Mouse (Mus musculus) gastrocnemius, postnatal 10 days (tissue): Measurements from ENCODE around the gene Thegl. TPM values are rescaled to one million over a fixed set of nuclear protein-coding genes. Genes with fewer than 3 reads are reported as not detected.

Experiments
- DNase-seq: peaks from one replicate; pipeline ENCODE4 v3.0.0; 2021; ENCODE audit warnings: mixed read lengths
- total RNA-seq, 2 experiments: library from RNA; stranded (reverse); gene quantifications; 2 replicates each; pipeline ENCODE4 v1.2.3; 2021

The Thegl gene
- total RNA-seq, 2 experiments from 2014 or later, result not detected

GRCm38 (mm10) chr5:77052616-77053015 is 36.8 kb downstream of the Thegl start:
- no peak for DNase-seq

DNA sequence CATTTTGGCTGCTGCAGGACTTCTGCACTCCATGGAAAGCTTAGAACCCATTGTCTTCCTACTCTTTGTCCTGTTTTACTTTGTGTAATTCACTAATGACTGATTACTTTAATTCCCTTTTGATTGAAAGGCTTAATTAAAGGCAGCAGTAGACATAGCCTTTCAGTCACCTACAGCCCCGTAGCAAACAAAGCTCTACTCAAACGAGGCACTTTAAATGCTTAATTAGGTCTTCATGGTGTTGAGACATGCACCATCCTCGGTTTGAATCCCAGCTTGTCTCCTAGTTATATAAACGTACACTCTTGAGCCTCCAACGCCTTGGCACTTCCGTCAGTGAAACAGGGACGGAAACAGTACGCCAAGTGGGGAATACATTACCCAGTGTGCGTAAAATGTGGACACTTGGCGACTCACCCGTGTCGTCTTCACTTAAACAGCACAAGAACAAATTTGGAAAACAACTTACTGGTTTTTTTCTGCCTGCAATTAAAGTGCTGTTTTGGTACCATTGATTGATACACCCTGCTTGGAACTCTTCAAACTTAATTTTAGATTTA is 41.1 kb downstream of the Thegl start:
- DNase-seq, result no peak

GRCm38 (mm10) chr5:77060363-77060762 is 44.5 kb downstream of the Thegl start:
- DNase-seq, result no peak

- DNase-seq, result peak; percentile 74
Observed at GRCm38 (mm10) chr5:77061372-77062038, 45.7 kb downstream of the Thegl start.

DNA sequence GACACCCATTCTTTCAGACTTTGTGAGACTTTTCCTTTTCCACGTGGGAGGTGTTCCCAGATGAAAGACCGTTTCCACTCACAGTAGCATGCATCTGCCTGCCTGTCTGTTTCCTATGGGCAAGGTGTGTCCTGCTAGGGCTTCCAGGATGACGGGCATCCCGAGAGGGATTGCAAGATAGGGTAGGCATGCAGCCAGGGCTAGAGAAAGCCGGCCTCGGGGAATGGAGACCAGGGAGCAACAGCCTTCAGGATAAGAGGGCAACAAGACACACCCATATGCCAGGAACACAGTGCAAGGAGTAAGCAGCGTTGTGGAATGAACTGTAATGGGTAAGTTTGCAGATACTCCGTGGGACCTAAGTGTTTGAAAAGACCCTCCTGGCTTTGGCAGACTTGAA is 51.5 kb downstream of the Thegl start:
- DNase-seq, result no peak

DNA sequence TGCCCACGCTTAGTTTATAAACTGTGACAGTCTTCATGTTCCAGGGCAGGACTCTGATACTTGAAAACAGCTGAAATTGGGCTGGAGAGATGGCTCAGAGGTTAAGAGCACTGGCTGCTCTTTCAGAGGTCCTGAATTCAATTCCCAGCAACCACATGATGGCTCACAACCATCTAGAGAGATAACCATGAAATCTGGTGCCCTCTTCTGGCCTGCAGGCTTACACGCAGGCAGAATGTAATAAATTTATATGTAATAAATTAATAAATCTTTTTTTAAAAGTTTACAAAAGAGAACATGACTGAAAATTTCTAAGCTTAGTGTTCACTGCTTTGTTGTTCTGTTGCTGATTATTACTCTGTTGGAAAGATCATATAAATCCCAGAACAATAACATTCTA is 55.2 kb downstream of the Thegl start:
- DNase-seq, result no peak

- no peak for DNase-seq
Observed at GRCm38 (mm10) chr5:77071626-77072025, 55.8 kb downstream of the Thegl start.

- no peak for DNase-seq
Observed at GRCm38 (mm10) chr5:77073794-77074193, 58.0 kb downstream of the Thegl start.

DNA sequence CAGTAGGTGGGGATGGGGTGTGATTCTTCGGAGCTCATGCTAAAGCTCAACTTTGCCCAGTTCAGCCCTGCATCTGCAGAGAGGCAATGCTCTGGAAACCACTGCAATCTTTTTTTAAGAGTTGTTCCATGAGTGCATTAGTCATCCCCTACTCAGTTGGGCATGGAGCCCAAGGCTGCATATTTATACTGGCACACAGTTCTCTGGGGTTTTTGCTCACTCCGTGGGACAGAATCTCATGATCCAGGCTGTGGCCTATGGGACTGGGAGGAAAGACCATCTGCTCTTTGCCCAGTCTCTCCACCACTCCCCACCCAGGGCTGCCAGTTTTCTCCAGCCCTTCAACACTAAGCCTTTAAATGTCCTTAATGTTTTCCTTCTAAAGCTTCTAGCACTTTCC is 59.1 kb downstream of the Thegl start:
- peak; percentile 41 for DNase-seq

GRCm38 (mm10) chr5:77075951-77076350 is 60.1 kb downstream of the Thegl start:
- no peak for DNase-seq

DNA sequence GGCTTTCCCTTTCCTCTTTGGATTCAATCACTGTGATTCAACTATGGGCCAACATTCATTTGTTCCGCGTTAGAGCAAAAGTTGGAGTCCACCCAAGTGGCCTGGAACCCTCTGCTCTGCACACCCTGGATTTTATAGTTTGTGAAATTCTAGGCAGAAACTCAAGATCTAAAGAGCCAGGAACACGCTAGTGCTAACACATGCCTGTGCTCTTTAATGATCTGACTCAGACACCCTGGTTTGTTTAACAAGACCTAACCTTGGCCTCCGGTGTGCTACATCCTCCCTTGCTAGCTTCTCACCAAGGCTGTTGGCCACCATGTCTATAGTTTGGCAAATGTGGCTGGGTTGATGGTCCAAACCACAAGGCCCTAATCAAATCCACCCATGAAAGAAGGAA is 64.9 kb downstream of the Thegl start:
- DNase-seq, result peak; percentile 35

GRCm38 (mm10) chr5:77082735-77083134 is 66.9 kb downstream of the Thegl start:
- no peak for DNase-seq

DNA sequence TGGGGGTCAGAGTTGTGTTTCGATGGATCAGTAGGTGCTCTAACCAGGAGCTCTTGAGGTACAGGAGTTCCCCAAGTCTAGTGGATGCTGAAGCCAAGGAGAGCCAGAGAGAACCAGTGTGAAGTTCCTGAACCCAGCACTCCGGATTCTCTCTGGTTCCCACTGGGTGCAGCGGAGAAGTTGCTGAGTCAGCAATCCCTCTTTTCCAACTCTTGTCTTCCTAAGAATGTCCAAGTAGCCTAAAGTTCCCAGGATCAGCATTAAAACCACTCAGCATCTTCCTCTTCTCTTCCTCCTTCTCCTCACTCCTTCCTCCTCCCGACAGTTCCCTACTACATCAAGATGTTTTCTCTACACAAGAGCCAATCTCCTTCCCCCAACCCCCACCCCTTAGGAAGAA is 68.6 kb downstream of the Thegl start:
- DNase-seq, result no peak

DNA sequence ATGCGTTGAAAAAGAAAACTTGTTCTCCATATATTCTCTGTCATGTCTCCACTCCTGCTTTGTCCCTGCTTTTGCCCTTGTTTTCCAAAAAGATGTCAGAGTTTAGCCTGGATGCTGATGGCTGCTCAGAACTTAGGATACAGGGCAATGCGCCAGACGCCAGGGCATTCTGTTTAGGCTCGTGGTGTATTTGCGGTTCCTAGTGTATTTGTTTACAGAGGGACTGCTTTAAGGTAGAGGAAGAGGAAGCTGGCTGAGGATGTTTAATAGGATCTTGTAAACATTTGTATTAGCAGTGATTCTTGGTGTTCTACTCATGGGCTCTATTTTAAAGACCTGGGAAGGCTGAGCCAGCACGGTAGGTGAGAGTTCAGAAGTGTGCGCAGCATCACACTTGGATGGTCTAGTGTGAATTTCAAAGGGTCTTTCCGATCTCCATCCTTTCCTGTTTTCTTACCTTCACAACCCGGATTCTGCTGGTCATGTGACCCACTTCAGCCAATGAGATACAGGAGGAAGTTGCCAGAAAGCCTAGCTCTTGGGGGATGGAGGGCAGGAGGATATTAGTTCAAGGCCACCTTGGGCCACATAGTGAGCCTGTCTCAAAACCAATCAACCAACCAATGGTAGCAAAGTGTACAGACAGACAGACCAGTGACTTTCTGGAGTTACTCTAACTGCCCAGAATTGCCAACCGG is 70.1 kb downstream of the Thegl start:
- DNase-seq, result no peak

DNA sequence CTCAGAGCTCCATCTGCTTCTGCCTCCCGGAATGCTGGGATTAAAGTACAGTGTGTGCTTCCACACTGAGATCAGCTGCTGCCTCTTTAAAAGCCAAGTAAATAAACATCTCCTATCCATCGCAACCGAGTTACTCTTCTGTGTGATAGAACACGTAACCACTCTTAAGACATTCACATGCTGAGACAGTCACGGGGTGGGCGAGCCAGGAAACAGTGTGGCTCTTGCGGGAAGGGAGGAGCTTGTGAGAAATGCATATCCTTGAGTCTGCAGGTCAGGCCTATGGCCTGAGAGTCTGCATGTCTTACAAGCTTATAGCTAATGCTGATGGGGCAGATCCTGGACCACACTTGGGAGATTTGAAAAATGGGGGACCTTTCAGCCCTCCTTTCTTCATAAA is 70.7 kb downstream of the Thegl start:
- DNase-seq, result no peak

GRCm38 (mm10) chr5:77087122-77087521 is 71.3 kb downstream of the Thegl start:
- DNase-seq, result no peak

DNA sequence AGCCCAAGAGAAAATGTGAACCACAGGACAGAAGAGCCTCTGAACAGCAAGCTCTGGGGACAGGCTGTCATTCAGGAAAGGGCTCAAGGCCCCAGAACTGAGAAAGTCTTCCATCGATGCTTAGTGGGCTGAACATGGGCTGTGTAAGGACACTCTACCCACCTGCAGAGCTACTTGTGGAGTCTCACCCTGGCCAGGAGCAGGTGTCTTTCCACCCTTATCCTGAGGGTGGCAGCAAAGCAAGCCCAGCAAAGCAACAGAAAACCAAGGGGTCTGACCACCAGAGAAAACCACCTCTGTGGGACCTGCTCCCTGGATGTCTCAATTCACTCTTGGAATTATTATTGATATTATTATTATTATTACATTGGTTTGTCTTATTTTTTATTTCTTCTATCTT is 73.5 kb downstream of the Thegl start:
- peak; percentile 57 for DNase-seq

DNA sequence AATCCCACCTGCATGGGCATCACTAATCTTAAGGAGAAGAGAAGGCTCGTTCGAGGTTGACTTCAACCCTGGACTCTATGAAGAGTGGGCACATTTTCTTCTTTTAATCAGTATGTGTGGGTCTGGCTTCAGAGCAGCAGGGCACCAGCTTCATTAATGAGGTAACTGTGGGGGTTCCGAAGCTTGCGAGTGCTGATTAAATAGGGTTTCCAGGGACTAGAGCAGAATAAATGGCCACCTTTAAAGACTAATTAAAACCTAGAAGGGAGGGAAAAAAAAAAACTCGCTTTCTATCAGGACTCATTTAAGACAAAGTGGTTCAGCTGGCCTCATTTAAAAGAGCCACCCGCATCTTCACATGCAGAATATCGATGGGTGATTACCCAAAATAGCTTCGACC is 74.1 kb downstream of the Thegl start:
- no peak for DNase-seq

- DNase-seq, result no peak
Observed at GRCm38 (mm10) chr5:77090521-77091096, 74.8 kb downstream of the Thegl start.

- no peak for DNase-seq
Observed at GRCm38 (mm10) chr5:77091923-77092322, 76.1 kb downstream of the Thegl start.

DNA sequence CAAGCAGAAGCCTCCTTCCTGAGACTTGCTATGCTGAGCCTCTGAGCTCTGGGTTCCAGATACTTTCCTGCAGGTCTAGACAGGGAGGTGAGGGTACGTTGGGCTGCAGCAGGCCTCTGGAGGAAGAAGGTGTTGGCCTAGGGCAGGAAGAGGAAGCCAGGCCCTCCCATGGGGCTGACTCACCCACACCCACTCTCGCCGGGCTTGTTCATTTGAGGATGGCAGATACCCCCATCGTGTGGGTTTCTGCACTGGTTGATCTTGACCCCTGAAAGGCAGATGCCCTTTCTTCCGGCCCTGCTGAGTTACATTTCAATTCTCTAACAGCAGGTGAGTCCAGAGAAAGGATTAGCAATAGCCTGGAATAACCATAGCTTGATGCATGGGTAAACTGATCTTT is 76.7 kb downstream of the Thegl start:
- DNase-seq, result no peak

DNA sequence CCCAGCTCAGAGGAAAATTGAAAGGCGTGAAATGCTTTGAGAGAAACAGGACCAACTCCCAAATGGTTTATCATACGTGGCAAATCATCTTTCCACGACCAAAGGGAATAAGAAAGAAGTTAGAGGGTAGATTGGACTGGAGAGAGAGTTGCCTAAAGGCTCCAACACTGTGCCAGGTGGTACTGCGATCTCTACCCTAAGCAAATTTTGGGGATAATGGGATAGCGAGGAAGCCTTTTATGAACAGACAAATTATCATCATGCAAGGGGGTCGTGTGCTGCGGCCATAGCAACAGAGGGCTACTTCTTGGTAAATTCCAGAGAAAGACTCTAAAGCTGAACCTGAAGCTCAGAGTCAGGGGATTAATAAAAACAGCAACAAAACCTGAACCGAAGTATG is 78.1 kb downstream of the Thegl start:
- no peak for DNase-seq
